Comparison of ENCODE assay signal across 18 mouse cellular contexts in the genomic region with DNA sequence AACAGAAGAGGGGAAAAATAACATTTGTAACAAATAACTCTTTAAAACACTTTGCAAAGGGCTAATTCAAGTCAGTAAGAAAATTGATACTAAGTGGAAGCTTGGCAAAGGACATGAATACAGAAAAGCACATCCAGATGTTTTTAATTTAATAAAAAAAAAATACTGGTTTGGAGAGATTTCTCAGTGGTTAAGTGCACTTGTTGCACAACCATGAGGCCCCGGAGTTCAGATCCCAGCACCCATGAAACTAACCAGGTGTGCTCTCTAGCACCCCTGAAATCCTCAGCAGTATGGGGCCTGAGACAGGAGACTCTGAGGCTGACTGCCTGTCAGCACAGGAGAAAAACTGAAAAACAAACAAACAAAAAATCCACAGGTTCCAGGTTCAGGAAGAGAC.
"Had no signal": no experiment of that assay in that cellular context is flagged by ENCODE, and none has a peak within 500 bp of the region (broad histone marks: within the 10 kb centered on the region; RNA-seq: fewer than 3 reads in every experiment).

No protein-coding gene starts in this region.

- H3K9ac ChIP-seq: liver, embryonic 14.5 days; liver, postnatal 0 days; lung, embryonic 14.5 days; midbrain, embryonic 13.5 days; neural tube, embryonic 12.5 days; neural tube, embryonic 15.5 days had no signal

- H3K4me3 ChIP-seq: midbrain, embryonic 13.5 days; neural tube, embryonic 12.5 days; neural tube, embryonic 15.5 days had no signal

- H3K4me2 ChIP-seq: lung, embryonic 14.5 days; midbrain, embryonic 13.5 days; neural tube, embryonic 12.5 days; neural tube, embryonic 15.5 days had no signal

- DNase-seq: kidney, adult 8-10 months; kidney, postnatal 14 days; kidney, postnatal 4 days; left cerebral cortex, postnatal 4 days; liver, postnatal 0 days; lung, embryonic 14.5 days; right cerebral cortex, adult 18-20 months; right cerebral cortex, postnatal 14 days; right cerebral cortex, postnatal 4 days; thymus, adult 2 months; thymus, postnatal 14 days; thymus, postnatal 4 days had no signal

- H3K36me3 ChIP-seq: midbrain, embryonic 13.5 days; neural tube, embryonic 12.5 days; neural tube, embryonic 15.5 days had no signal

- H3K27me3 ChIP-seq: midbrain, embryonic 13.5 days; neural tube, embryonic 12.5 days; neural tube, embryonic 15.5 days had no signal

- H3K27ac ChIP-seq: liver, embryonic 14.5 days; midbrain, embryonic 13.5 days; neural tube, embryonic 12.5 days; neural tube, embryonic 15.5 days; stomach, postnatal 0 days had no signal

- H3K9me3 ChIP-seq: midbrain, embryonic 13.5 days; neural tube, embryonic 12.5 days; neural tube, embryonic 15.5 days had no signal

- ATAC-seq: liver, postnatal 0 days; lung, postnatal 0 days; midbrain, embryonic 13.5 days had no signal
